In genomic region chr5:65334788-65335187, GRCm38 (mm10) we compare ENCODE assay signal across 8 mouse cellular contexts. TPM values are rescaled to one million over a fixed set of nuclear protein-coding genes. Genes with fewer than 3 reads are reported as not detected.
DNase-seq lines count a peak whose midpoint lies in the region; ATAC-seq and TF ChIP-seq lines count a peak whose summit lies in the region.

No protein-coding gene starts in this region.

- H3K4me2 ChIP-seq in embryonic facial prominence, embryonic 12.5 days (replicated peaks), result peak overlapping the region; percentile 59
- H3K4me2 ChIP-seq in intestine, embryonic 14.5 days (ENCODE audit: low read length), result peak overlapping the region; percentile 90
- peak overlapping the region; percentile 76 for H3K4me2 ChIP-seq in myocyte (ENCODE audit: low read depth)

- WGBS in embryonic facial prominence, embryonic 12.5 days, result 12% methylated on average over 8 of the region's 8 CpGs
- 4% methylated on average over 8 of the region's 8 CpGs for WGBS in intestine, embryonic 14.5 days

- TF ChIP-seq POLR2A in myocyte (IDR thresholded peaks at IDR 0.05; ENCODE audit: insufficient read length, low read depth), result no peak

- no peaks in the 10 kb centered on the region for H3K9me3 ChIP-seq in embryonic facial prominence, embryonic 12.5 days
- H3K9me3 ChIP-seq in intestine, embryonic 14.5 days (ENCODE audit: control insufficient read depth, low read length), result no peaks in the 10 kb centered on the region

- peak overlapping the region; percentile 88 for H3K9ac ChIP-seq in embryonic facial prominence, embryonic 12.5 days
- H3K9ac ChIP-seq in intestine, embryonic 14.5 days (ENCODE audit: low read length), result peak overlapping the region; percentile 88

- peaks cover 6% of the 10 kb centered on the region for H3K4me1 ChIP-seq in embryonic facial prominence, embryonic 12.5 days
- H3K4me1 ChIP-seq in intestine, embryonic 14.5 days (replicated peaks; ENCODE audit: control insufficient read depth, insufficient read depth, low read length), result 0 out of 2 replicates have a peak, but pooled peaks cover 9% of the 10 kb centered on the region

- H3K4me3 ChIP-seq in left cerebral cortex, adult 2 months, result peak overlapping the region; percentile 100
- H3K4me3 ChIP-seq in embryonic facial prominence, embryonic 12.5 days, result peak overlapping the region; percentile 92
- H3K4me3 ChIP-seq in intestine, embryonic 14.5 days (ENCODE audit: low read depth, low read length), result peak overlapping the region; percentile 92
- H3K4me3 ChIP-seq in myocyte, result peak overlapping the region; percentile 66

- no peak for TF ChIP-seq CTCF in left cerebral cortex, adult 2 months (IDR thresholded peaks at IDR 0.05)

- H3K27ac ChIP-seq in left cerebral cortex, adult 2 months, result no peak overlapping the region; the same call in 1 of the 2 replicates
- peak overlapping the region; percentile 84; the same call in 1 of the 2 replicates for H3K27ac ChIP-seq in embryonic facial prominence, embryonic 12.5 days
- peak overlapping the region; percentile 81 for H3K27ac ChIP-seq in intestine, embryonic 14.5 days (ENCODE audit: low read depth)

- ATAC-seq in embryonic facial prominence, embryonic 12.5 days (ENCODE audit: insufficient number of reproducible peaks, insufficient read depth, low FRiP score, low TSS enrichment), result no peak
- ATAC-seq in intestine, embryonic 14.5 days (replicated peaks; ENCODE audit: low FRiP score, low TSS enrichment, low read depth), result no peak

- H3ac ChIP-seq in myocyte (ENCODE audit: control insufficient read depth, insufficient read length), result peak overlapping the region; percentile 59

- intact Hi-C loops in left cerebral cortex, adult 2 months (cut with DNase I), result loop anchor here (1.0 to 5.0 kb wide), 2 partner anchors 57 to 363 kb away; partner anchors contain the start of genes Lias, Pds5a and Rpl9

- peaks cover 9% of the 10 kb centered on the region; the same call in 1 of the 2 replicates for H3K36me3 ChIP-seq in embryonic facial prominence, embryonic 12.5 days
- 0 out of 2 replicates have a peak, but pooled peaks cover 6% of the 10 kb centered on the region for H3K36me3 ChIP-seq in intestine, embryonic 14.5 days (ENCODE audit: control insufficient read depth, insufficient read depth, low read length)
- H3K36me3 ChIP-seq in myocyte (ENCODE audit: control insufficient read depth, insufficient read depth), result no peaks in the 10 kb centered on the region

- DNase-seq in left cerebral cortex, adult 2 months (ENCODE audit: extremely low spot score in 1 of 2, low spot score in 2 of 2), result no peak
- no peak for DNase-seq in left cerebral cortex, adult 8-10 months (ENCODE audit: low spot score in 2 of 2)
- DNase-seq in intestine, embryonic 14.5 days (ENCODE audit: low spot score), result no peak
- no peak for DNase-seq in cerebellum, adult 18-20 months
- DNase-seq in spleen, postnatal 14 days (ENCODE audit: low spot score in 2 of 2), result no peak
- DNase-seq in thymus, postnatal 0 days (ENCODE audit: low spot score), result no peak

- H3K27me3 ChIP-seq in embryonic facial prominence, embryonic 12.5 days, result no peaks in the 10 kb centered on the region
- H3K27me3 ChIP-seq in intestine, embryonic 14.5 days (replicated peaks; ENCODE audit: control insufficient read depth, insufficient read depth, low read length), result no peaks in the 10 kb centered on the region
- H3K27me3 ChIP-seq in myocyte (ENCODE audit: control insufficient read depth, insufficient read depth, insufficient read length), result no peaks in the 10 kb centered on the region

- peaks cover 42% of the 10 kb centered on the region for H3K79me2 ChIP-seq in myocyte (ENCODE audit: control insufficient read depth, insufficient read depth)

TF ChIP-seq in myocyte, 11 proteins besides CTCF, POLR2A, EP300 and RAD21:
- TF ChIP-seq MYOG (IDR thresholded peaks at IDR 0.05; ENCODE audit: control insufficient read depth in 1 of 3, insufficient read depth in 1 of 3, insufficient read length in 2 of 3, low read depth in 2 of 3) (no peak), POLR2AphosphoS2 (IDR thresholded peaks at IDR 0.05; ENCODE audit: insufficient read length, low read depth) (no peak), MYOD1 (IDR thresholded peaks at IDR 0.05; ENCODE audit: control insufficient read depth in 1 of 3, insufficient read length in 2 of 3, low read depth in 2 of 3) (no peak), USF1 (IDR thresholded peaks at IDR 0.05; ENCODE audit: low read depth) (no peak), TCF3 (IDR thresholded peaks at IDR 0.05; ENCODE audit: insufficient read length, low read depth) (no peak), SRF (IDR thresholded peaks at IDR 0.05; ENCODE audit: control insufficient read depth, insufficient read length, low read depth) (no peak), TCF12 (IDR thresholded peaks at IDR 0.05; ENCODE audit: insufficient read depth, poor library complexity, severe bottlenecking) (no peak), REST (IDR thresholded peaks at IDR 0.05; ENCODE audit: insufficient read depth, insufficient read length) (no peak), CEBPB (IDR thresholded peaks at IDR 0.05; ENCODE audit: insufficient read depth, poor library complexity, severe bottlenecking) (no peak), MAX (IDR thresholded peaks at IDR 0.05; ENCODE audit: low read depth) (no peak), E2F4 (IDR thresholded peaks at IDR 0.05; ENCODE audit: insufficient read depth) (no peak)
TF ChIP-seq in myocyte: peak in this region for 0.

RNA-seq across cellular contexts. Expression of gene Rfc1, which starts 0.7 kb away (rescaled TPM):
- total RNA-seq in left cerebral cortex, adult 2 months (2021), result 10 to 100 TPM; 27.7 to 28.0 TPM
- total RNA-seq in left cerebral cortex, adult 8-10 months (2022), result 10 to 100 TPM; 28.0 to 34.6 (median 33.8) TPM
- polyA plus RNA-seq in embryonic facial prominence, embryonic 12.5 days (2016; fragmentation: Nextera tagmentation; extraction: Ambion mirVana), result 104 and 113 TPM in 2 replicates
- polyA plus RNA-seq in intestine, embryonic 14.5 days (2014; fragmentation: Nextera tagmentation; extraction: Ambion mirVana), result 87.6 and 98.0 TPM in 2 replicates
- polyA plus RNA-seq in myocyte (2012; fragmentation: generic; extraction: Trizol), result 8.7 TPM
- 106 and 119 TPM in 2 replicates for polyA plus RNA-seq in thymus, postnatal 0 days (2015; fragmentation: Nextera tagmentation; extraction: Ambion mirVana)

RNA-seq across cellular contexts. Expression of gene Klb, which starts 13.3 kb away (rescaled TPM):
- total RNA-seq in left cerebral cortex, adult 2 months (2021), result under 1 TPM; 0.33 to 0.54 TPM
- total RNA-seq in left cerebral cortex, adult 8-10 months (2022), result 1 to 10 TPM in 1 of 4 experiments, under 1 TPM in 3; 0.26 to 1.1 (median 0.59) TPM
- 0.10 and 0.15 TPM in 2 replicates for polyA plus RNA-seq in embryonic facial prominence, embryonic 12.5 days (2016; fragmentation: Nextera tagmentation; extraction: Ambion mirVana)
- 0.27 and 0.96 TPM in 2 replicates for polyA plus RNA-seq in intestine, embryonic 14.5 days (2014; fragmentation: Nextera tagmentation; extraction: Ambion mirVana)
- 0.01 TPM for polyA plus RNA-seq in myocyte (2012; fragmentation: generic; extraction: Trizol)
- polyA plus RNA-seq in thymus, postnatal 0 days (2015; fragmentation: Nextera tagmentation; extraction: Ambion mirVana), result 0.13 TPM in 1 of 2 replicates, not detected in the other

RNA-seq across cellular contexts. Expression of gene Rpl9, which starts 56.5 kb away (rescaled TPM):
- 100 to 1,000 TPM; 699 to 738 TPM for total RNA-seq in left cerebral cortex, adult 2 months (2021)
- total RNA-seq in left cerebral cortex, adult 8-10 months (2022), result 100 to 1,000 TPM; 777 to 853 (median 798) TPM
- polyA plus RNA-seq in embryonic facial prominence, embryonic 12.5 days (2016; fragmentation: Nextera tagmentation; extraction: Ambion mirVana), result 958 and 993 TPM in 2 replicates
- 1,354 and 1,361 TPM in 2 replicates for polyA plus RNA-seq in intestine, embryonic 14.5 days (2014; fragmentation: Nextera tagmentation; extraction: Ambion mirVana)
- 2,064 TPM for polyA plus RNA-seq in myocyte (2012; fragmentation: generic; extraction: Trizol)
- 1,355 and 1,379 TPM in 2 replicates for polyA plus RNA-seq in thymus, postnatal 0 days (2015; fragmentation: Nextera tagmentation; extraction: Ambion mirVana)

RNA-seq across cellular contexts. Expression of gene Lias, which starts 56.5 kb away (rescaled TPM):
- 10 to 100 TPM; 29.0 to 36.9 TPM for total RNA-seq in left cerebral cortex, adult 2 months (2021)
- 10 to 100 TPM; 38.0 to 42.8 (median 38.5) TPM for total RNA-seq in left cerebral cortex, adult 8-10 months (2022)
- 62.3 and 66.6 TPM in 2 replicates for polyA plus RNA-seq in embryonic facial prominence, embryonic 12.5 days (2016; fragmentation: Nextera tagmentation; extraction: Ambion mirVana)
- polyA plus RNA-seq in intestine, embryonic 14.5 days (2014; fragmentation: Nextera tagmentation; extraction: Ambion mirVana), result 60.6 and 61.9 TPM in 2 replicates
- 22.6 TPM for polyA plus RNA-seq in myocyte (2012; fragmentation: generic; extraction: Trizol)
- polyA plus RNA-seq in thymus, postnatal 0 days (2015; fragmentation: Nextera tagmentation; extraction: Ambion mirVana), result 69.5 and 74.3 TPM in 2 replicates
